Mouse (Mus musculus) spleen, adult 18-20 months (tissue): ENCODE measurements at regions not wholly inside any gene's neighbourhood (a gene's known extent, or its start where the extent isn't known, plus 50 kb on each side); places are given as distances from the start of the nearest gene placed in this dataset.

Source experiments
- DNase-seq, 2 experiments: peaks; one replicate each; pipeline ENCODE4 v3.0.0; 2022; ENCODE audit warnings: mixed read lengths in 2 of 2

DNA sequence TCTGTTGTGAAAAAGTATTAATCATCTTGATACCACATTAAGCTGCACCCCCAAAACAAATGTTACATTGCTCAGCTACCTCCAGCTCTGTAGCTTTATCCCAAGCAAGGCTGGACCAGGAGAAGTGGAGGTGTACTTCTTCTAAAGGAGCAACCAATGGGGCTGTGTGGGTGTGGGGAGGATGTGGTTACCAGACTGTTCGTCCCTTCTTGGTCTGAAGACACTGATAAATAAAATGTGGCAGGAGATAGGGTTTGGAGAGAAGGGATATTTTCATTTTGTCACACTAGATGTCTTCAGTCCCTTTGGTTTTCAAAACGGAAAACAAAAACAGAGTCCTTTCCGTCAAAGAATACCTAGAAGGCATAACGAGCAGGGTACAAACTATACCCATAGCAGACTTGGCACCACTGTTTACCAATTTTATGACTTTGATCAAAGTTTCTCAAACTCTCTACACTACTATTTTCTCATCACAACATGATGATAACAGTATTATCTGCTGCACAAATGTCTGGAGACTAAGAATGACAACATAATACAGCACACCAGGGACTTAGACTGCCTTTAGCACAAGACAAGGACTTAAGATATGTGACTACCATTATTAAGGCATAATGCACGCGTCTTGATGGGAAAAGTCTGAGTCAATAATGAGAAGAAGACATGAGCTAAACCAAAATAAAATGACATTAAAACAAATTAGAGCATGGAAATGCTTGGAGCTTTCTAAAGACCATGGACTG lies 253.4 kb upstream of the Rag2 start:
- no peak for DNase-seq

DNA sequence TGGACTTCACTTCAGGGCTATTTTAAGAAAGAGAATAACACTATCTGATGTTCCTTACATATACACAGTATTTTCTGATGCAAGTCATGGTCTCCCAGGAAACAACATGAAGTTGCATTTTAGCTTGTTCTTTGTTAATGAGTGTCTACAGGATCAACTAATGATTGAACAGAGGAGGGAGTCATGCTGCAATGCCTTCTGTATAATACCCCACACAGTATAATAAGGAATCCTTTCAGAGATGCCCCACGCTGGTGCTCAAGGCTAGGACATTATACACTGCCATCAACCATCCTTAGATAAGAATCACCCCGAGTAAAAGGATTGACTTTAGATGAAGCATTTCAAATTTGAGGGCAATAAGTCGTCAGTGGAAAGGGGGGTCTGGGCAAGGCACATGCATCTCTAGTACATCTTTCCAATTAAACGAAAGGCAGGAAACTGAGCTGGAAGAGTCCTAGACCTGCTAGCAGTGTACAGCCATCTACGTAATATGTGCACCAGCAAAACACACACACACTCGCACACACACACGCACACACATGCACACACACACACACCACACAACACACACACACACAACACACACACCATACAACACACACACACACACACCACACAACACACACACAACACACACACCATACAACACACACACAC lies 252.6 kb upstream of the Rag2 start:
- DNase-seq: no peak

DNA sequence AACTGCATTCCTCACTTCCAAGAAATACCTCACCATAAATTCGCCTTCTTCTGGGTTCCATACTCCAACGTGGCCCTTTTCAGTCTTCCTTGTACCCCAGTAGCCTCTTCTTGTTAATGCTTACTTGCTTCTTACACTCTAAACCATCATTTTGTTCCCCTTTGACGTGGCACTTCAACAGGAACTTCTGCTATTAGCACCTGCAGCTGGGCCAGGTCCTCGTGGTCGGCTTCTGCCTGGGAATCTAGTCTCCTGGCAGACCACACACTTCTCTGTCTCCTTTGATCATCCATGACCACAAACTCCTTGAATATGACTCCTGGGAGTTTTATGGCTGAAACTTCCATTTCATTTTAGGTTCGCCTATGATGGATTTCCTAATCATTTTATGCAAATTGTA lies 243.9 kb upstream of the Rag2 start:
- DNase-seq: no peak

DNA sequence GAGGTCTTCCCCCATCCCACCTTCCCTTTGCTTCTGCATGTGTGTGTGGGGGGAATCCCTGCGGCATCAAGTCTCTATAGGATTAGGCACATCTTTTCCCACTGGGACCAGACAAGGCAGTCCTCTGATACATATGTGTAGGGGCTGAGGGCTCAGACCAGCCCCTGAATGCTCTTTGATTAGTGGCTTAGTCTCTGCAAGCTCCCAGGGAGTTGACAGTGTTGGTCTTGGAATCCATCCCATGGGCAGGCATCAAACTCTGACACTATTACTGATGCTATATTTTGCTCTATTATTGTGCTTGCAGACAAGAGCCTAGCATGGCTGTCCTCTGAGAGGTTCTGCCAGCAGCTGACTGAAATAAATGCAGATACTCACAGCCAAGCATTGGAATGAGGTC lies 209.5 kb upstream of the Rag2 start:
- DNase-seq: no peak

DNA sequence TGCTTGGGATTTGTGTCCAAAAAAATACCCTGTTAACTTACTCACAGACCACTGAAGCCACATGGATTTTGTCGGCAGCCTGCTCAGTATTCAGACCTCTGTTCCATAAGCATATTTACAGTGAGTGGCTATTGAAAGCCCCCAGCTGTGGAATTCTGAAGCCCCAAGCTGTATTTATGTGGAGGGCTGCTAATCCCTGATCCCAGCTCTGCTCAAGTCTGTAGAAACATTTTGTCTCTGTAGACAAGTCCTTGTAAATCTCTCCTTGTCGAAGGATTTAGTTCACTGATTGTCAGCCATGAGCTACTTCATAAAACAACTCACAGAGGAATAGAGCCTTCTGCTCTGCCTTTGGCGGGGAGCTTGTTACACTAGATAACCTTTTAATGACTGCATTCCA lies 207.8 kb upstream of the Rag2 start:
- DNase-seq: no peak

DNA sequence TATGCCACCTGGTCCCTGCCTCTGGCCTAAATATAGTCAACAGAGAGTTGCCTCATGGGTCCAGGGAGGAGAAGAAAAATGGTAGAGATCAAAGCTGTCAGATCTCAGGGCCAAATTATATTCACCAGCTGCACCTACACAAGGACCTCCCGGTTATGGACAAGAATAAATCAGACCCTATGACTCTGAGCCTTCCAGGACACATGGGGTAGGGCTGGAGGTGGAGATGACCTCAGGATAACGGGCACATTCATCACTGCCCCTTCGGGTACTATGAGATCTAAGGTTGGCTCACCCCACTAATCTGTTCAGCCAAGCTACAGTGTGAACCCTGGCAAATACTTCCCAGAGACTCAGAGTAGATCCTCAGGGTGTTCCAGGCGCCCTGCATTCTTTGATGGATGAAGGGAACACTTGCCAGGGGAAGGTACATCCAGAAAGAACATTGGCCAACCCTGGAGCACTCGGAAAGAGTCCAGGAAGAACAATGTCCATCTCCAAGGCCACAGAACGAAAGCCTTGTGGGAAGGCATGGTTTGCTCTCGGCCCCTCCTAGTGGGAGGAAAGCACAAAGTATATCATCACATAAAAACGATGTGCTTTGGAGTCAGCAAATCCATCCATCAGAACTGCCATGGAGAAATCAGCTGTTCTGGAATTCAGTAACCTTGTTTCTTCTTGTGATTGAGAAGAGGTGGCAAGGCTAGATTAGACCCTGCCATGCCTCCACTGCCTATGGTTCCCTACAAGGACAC lies 191.2 kb upstream of the Rag2 start:
- no peak for DNase-seq

DNA sequence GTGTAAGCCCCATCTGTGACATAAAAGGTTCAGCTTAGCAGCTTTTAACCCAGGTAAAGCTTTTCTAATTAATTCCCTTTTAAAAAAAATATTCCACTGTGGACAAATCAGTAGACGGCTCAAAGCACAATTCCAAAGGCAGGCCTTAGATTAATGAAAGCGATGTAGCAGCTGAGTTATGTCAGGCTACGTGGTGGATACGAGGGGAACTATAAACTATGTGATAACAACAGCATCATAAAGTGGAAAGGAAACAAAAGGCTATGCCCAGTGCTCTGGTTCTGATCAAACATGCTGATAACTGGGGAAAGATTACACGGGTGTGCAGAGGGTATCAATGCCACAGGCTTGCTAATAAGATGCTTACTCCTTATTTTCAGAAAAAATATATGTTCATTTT lies 184.3 kb upstream of the Rag2 start:
- no peak for DNase-seq

DNA sequence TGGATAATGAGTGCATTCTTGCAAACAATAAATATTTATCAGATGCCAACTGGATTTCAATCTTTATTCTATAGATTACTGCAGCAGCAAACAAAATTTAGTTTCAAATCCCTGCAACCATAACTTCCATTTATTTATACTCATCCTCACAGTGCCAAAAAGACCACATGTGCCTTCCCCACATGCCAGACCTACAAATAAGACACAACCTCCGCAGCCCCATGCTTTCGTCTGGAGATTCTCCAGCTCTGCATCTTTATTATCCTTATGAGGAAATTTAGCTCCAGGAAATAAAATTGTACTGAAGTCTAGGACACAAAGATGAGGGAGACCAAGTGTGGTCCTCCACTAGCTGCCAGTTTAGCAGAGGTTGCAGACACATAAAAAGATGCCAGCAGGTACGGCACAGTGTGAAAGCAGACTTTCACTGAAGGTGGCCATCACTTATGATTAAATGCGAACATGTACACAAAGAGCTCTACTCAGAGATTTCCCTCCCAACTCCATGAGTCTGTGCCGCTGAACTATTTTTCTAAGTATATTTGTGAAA lies 183.4 kb upstream of the Rag2 start:
- DNase-seq: no peak

DNA sequence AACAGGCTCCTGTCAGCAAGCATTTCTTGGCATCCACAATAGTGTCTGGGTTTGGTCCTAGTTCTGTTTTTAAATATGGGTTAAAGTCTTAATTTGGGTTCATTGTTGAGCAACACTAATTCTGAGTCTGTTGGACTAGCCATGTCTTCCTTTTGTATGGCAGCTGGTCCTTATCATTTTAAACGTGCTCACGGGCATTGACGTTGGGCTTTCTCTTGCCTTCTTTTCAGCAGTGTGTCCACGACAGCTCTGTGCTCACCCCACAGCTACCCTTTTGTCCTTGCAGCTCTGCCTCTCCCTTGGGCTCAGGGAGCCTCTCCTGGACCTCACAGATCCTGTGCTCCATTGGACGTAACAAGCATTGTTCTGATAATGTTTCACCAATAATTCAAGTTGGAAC lies 168.9 kb upstream of the Rag2 start:
- DNase-seq: no peak

DNA sequence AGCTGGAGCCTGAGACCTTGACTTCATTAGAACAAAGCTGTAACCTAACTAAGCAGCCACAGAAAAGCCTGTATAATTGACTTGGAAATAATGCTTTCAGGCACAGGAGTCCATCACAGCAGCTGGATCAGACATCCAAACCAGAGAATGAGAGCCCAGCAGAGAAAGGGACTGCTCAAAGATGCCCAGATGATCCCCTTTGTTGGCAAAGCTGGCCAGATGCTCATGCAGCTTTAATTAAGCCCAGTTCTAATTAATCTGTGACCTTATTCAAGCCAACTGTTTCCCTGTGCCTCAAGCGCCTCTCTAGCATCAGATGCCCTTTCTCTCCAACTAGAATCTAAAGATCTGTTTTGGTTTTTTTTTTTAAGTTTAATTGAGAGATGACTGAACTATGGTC lies 165.6 kb upstream of the Rag2 start:
- DNase-seq: no peak

DNA sequence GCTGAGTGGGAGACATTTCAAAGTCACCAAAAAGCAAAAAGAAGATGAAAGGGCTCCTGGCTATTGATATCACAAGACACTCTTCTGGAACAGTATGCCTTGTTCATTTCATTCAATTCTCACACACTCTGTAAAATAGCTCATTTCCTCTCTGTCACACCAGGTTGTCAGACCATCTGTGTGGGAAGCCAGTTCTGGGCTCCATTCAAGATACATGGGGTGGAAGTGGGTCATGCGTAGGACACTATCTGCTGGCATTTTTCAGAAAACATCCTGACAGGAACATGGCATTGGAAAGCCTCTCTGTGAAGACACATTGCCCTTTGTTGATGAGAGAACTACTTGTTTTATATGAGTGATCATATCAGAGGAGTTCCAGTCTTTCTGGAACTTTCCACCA lies 162.1 kb upstream of the Rag2 start:
- DNase-seq: no peak

DNA sequence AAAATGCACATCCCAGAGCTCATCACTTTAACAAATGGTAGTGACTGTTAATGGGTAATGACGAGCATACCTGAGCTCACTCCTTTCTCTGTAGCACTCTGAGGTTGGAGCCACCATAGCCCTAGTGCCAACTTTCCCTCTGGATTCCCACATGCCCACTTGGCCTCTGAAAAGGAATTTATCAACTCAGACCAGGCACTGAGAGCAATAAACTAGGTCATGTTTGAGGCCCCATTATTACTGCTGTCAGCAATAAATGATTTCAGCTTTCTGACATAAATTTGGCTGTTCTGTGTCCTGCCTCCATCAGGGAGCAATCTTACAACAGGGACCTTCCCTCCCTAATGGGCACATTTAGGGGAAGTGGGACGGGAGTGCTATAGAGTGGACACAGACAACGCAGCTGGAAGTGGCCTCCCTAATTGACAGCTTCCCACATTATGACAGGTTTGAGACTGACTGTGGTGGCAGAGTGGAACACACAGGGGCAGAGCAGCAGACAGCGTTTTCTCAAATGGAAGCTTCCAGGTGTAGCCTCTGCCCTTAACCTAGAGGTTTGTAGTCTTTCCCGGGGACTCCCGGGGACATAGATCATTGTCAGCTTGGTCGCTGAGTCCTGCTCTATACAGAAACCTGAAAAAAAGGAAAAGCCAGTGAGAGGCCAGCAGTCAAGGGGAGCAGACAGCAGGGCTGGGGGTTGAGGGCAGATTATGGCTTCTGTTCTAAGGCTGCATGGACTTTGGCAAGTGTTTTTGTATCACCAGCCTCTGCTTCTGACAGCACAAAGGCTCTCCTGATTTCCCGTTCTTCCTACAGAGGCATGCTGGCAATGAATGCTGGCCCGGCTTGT lies 160.0 kb upstream of the Rag2 start:
- no peak for DNase-seq

DNA sequence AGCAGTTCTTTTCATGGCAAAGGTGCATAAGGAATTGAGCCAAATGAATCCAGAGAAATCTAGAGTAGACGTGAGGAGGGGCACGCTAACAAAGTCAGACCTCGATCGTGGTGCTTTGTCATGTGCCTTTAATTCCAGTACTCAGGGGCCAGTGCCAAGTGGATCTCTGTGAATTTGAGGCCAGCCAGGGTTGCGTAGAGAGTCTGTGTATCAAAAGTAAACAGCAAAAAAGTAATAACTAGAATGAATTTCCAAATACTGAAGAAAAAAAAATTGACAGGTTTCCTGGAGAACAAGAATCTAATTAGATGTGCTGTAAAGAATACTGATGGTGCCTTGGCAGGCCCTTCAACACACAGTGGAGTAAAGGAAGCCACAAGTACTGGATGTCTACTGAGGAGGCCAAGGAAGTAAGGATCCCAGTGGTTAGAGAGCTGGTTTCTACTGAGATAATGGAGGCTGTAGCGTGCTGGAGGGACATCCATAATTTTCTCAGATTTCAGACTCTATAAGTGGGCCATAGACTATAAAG lies 153.9 kb upstream of the Rag2 start:
- DNase-seq: no peak

DNA sequence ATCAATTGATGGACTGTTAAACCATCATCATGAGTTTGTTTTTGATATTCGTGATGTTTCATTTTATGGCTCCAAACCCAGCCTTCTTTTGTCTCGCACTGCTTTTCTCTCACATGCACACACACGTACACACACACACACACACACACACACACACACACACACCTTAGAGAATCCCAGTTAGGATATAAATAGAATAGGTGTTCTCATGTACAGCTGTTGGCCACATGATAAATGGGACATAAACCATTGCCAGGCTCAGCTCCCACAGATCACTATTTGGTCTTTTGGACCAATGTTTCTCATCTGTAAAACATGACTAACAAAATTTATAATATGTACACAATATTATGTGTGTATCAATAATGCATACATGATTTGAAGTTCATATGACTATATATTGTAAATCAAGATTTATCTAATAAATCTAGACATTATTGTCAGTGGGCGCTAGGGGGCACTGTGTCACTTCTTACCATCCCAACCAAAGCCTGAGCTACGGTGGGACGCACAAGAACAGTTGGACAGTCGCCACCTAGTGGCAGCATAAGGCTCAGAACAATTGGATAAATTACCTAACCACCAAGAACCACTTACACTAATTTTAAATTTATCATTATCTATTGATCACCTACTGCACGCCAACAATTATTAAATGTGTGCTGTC lies 151.9 kb upstream of the Rag2 start:
- peak; percentile 50 to 80 for DNase-seq

DNA sequence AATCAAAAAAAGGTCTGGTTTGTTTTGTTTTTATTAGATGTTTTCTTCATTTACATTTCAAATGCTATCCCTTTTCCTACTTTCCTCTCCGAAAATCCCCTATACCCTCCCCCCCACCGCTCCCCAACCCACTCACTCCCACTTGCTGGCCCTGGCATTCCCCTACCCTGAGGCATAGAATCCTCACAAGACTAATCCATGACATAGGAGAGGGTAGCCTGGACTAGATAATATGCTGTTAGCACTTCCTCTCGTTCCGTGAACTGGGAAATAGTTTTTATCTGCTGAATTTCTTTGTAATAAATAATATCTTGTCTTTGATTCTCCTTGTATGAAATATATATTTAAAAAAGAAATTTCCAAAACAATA lies 151.4 kb upstream of the Rag2 start:
- DNase-seq: no peak

DNA sequence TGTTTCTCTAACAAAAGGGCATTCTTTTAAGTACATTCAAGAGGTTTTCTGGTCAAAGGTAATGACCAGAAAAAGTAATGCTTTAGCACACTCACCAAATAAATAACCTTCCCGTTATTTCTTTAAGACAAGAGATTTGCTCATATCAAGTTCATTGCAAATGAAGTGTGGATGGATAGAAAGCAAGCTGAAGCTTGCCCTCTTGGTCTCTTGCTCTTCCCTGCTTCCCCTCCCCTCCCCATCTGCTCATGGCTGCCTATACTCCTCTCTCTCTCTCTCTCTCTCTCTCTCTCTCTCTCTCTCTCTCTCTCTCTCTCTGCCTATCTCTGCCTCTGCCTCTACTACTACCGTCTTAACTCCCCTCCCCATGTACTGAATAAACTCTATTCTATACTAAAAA lies 147.7 kb upstream of the Rag2 start:
- DNase-seq: no peak

DNA sequence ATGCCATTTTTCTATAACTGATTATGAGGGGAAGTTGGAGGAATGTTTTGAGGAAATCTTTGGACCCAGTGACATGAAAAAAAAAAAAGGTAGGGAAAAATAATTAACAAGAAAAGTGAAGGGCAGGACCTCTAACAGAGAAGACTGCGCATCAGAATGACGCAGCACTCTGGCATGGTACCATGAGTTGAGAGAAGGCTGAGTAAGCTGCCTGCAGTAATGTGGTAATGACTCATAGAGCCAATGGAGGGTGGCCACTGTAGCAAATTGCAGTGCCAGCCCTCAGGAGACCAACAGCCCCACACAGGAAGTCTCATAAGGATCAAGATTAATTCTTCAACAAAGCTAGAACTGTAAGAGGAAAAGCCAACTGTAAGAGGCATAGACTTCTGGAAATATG lies 134.3 kb upstream of the Rag2 start:
- DNase-seq: no peak

DNA sequence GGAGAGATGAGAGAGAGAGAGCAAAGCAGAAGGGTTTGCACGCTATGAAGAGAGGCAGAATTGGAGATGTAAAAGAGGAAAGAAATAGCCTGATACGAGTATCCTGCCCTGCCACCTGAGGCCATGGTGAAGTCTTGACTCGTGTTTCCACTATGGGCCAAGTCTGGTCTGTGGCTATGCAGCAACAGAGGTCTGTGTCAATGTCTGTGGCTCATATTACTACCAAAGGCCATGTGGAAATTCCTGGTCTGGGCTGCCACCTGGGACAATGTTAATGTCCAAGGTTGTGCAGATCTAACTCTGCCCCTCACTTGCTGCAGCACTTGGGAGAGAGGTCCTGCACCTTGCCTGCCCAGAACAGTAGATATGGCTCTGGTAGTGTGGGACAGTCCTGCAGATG lies 132.8 kb upstream of the Rag2 start:
- DNase-seq: no peak

DNA sequence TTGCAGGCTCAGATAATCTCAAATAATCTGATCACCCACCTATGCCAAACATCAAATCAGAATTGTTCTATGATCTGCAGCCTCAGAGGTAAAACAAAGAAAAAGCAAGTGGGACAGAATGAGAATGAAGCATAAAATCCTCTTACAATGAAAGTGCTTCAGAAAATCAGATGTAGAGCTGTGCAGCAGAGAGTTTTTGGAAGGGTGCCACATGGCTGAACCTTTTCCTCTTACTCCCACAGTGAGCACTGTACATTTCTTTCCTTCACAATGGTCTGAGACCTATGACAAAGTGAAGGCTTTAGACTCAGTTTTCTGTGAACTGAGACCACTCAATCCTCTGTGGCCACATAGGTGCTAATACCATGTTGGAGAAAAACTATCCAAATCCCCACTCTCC lies 116.4 kb upstream of the Rag2 start:
- DNase-seq: no peak
